Mouse (Mus musculus): ENCODE results near the gene Lrch4.

- TF ChIP-seq CTCF (IDR thresholded peaks at IDR 0.05; ENCODE audit: insufficient read depth, low read depth, low read length) (no peak), POLR2A (IDR thresholded peaks at IDR 0.05; ENCODE audit: insufficient read depth, low read depth, low read length) (no peak)
Measured at GRCm38 (mm10) chr5:137609292-137609691, 19.6 kb upstream of the Lrch4 start.

Measured in olfactory bulb, adult 2 months (tissue).